Mouse (Mus musculus) monocyte, adult 59 days (primary cell): ENCODE results near the gene Aven. TPM values are rescaled to one million over a fixed set of nuclear protein-coding genes. Genes with fewer than 3 reads are reported as not detected.

Experiments
- total RNA-seq, 2 experiments: library from RNA; stranded (reverse); gene quantifications; one replicate each; pipeline ENCODE4 v1.2.4; 2023

Gene Aven
- 10 to 100 TPM; 11.8 to 15.9 TPM for total RNA-seq

DNA sequence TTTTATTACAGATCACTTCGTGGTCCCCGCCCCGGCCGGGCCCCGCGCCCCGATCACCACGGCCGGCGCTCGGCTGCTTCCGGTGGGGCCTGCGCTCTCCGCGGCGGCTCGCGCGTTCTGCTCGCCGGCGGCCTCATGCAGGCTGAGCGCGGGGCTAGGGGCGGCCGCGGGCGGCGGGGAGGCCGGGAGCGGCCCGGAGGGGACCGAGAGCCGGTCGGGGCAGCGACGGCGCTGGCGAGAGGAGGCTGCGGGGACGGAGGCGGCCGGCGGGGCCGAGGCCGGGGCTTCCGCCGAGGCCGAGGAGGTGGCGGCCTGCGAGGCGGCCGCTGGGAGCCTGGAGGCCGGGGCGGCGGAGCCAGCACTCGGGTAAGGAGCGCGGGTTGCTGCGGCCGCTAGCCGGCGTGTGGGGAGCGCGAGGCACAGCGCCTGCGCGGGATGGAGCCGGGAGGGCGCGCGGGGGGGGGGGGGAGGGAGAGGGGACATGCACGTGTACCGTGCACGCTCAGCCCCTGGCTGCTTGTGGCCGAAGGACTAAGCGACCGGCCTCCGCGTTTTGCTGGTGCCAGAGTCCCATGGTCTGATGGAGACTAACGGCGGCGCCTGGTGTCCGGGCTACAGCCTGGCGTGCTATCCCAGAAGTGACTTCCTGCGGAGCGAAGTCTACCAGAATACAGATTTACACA, at the start of gene Aven:
Gene Aven (plus strand): TSS at position 109 of the 683 bp plus-strand sequence.

GRCm38 (mm10) chr2:112454862-112455564, 37.8 kb upstream of the Aven start, which contains the start of gene Emc7:
Emc7 (plus strand) TSS chr2:112454997.

DNA sequence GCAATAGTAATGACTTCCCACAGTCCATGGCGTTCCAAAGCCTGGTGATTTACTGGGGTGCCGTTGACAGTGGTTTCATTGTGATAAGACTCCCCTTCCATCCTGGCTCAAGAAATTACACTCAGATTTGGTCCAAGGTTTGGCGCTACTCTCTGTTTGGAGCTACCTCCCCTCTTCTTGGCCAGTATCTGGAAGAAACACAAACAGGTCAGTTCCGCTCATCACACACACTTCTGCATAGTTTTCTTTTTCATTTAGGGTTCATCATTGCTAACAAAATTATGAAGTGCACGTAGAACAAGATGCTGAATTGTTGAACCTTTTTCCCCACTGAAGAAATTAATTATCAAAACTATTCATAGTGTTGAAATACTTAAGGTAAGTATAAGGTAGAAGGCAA, 12.1 kb upstream of the Aven start, which contains the start of gene Chrm5:
Gene Chrm5 (minus strand): TSS at position 101 of the 400 bp plus-strand sequence.

Other genes starting within 250 kb of the Aven start
- not detected for gene Nutm1, start 233.7 kb upstream of the Aven start, total RNA-seq
- 10 to 100 TPM; 48.3 to 50.6 TPM for gene Nop10, start 231.0 kb upstream of the Aven start, total RNA-seq
- gene Slc12a6, start 227.1 kb upstream of the Aven start, total RNA-seq: 100 to 1,000 TPM; 233 to 238 TPM
- not detected for gene Gm21985, start 226.7 kb upstream of the Aven start, total RNA-seq
- gene Emc4, start 124.9 kb upstream of the Aven start, total RNA-seq: 10 to 100 TPM; 24.0 to 27.2 TPM
- 10 to 100 TPM in 1 of 2 experiments, 1 to 10 TPM in 1; 9.8 to 10.3 TPM for gene Katnbl1, start 113.8 kb upstream of the Aven start, total RNA-seq
- gene Emc7, start 38.0 kb upstream of the Aven start, total RNA-seq: 10 to 100 TPM; 13.8 to 15.0 TPM
- gene Chrm5, start 12.2 kb upstream of the Aven start, total RNA-seq: not detected